Mouse (Mus musculus): Measurements from ENCODE around the gene Gm12216. TPM values are rescaled to one million over a fixed set of nuclear protein-coding genes. Genes with fewer than 3 reads are reported as not detected.

Gene Gm12216
- polyA plus RNA-seq, 1 experiment from 2014 or later, result 1.9 TPM

DNA sequence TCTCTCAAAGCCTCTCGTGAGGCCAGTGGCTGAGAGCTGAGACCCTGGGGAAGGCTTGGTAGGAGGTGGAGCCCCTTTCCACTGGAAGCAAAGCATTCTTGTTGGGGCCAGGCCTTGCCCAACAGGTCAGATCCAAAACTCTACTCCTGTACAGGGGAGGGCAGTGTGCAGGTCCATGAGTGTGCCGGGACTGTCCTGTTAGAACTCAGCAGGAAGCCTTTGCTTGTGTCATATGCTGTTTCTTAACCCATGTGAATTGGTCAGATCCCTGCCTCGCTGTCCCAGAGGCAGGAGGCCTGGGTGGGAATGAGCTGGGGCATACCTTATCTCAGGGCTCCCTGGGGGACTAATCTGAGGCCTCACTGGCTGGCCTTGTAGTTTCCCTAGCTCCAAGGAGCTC, 78.8 kb downstream of the Gm12216 start:
- no peak for ATAC-seq (ENCODE audit: low FRiP score, low TSS enrichment)
- DNase-seq (ENCODE audit: low spot score), result no peak
- no peak overlapping the region for H3K27ac ChIP-seq (replicated peaks)
- H3K9me3 ChIP-seq (ENCODE audit: control insufficient read depth, low read length), result no peaks in the 10 kb centered on the region
- no peaks in the 10 kb centered on the region for H3K27me3 ChIP-seq (ENCODE audit: control insufficient read depth, insufficient read depth, low read length)
- peaks cover 13% of the 10 kb centered on the region; the same call in 1 of the 2 replicates for H3K36me3 ChIP-seq (ENCODE audit: control insufficient read depth, insufficient read depth, low read length)
- no peak overlapping the region for H3K4me3 ChIP-seq (ENCODE audit: low read depth, low read length)
- H3K9ac ChIP-seq (ENCODE audit: low read length), result no peak overlapping the region
- no peaks in the 10 kb centered on the region for H3K4me1 ChIP-seq (replicated peaks; ENCODE audit: control insufficient read depth, insufficient read depth)
- TF ChIP-seq CTCF (IDR thresholded peaks at IDR 0.05; ENCODE audit: low read depth) (no peak), EP300 (optimal IDR thresholded peaks at IDR 0.05) (no peak)
- no peak overlapping the region for H3K4me2 ChIP-seq (replicated peaks; ENCODE audit: low read depth)
- WGBS, result 76% methylated on average over 3 of the region's 3 CpGs

DNA sequence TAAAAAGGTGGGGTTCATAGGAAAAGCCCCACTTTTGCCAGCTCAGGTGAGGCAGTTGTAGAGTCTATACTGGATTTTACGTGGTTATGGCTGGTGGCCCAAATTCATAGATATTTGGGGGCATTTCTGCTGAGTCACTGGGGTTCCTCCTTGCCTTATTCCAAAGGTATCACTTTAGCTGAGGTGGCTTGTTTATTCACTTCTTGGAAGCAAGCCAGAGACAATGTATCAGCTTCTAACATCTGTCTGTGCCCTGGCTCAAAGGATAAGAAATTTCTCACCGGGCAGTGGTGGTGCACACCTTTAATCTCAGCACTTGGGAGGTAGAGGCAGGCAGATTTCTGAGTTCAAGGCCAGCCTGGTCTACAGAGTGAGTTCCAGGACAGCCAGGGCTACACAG, 79.2 kb downstream of the Gm12216 start:
- Histone ChIP-seq H3K4me2 (replicated peaks; ENCODE audit: low read depth) (no peak overlapping the region), H3K36me3 (ENCODE audit: control insufficient read depth, insufficient read depth, low read length) (peaks cover 13% of the 10 kb centered on the region; the same call in 1 of the 2 replicates), H3K27me3 (ENCODE audit: control insufficient read depth, insufficient read depth, low read length) (no peaks in the 10 kb centered on the region), H3K9me3 (ENCODE audit: control insufficient read depth, low read length) (no peaks in the 10 kb centered on the region), H3K4me3 (ENCODE audit: low read depth, low read length) (no peak overlapping the region), H3K4me1 (replicated peaks; ENCODE audit: control insufficient read depth, insufficient read depth) (no peaks in the 10 kb centered on the region), H3K27ac (replicated peaks) (no peak overlapping the region), H3K9ac (ENCODE audit: low read length) (no peak overlapping the region)
- 46% methylated on average over 2 of the region's 2 CpGs for WGBS
- ATAC-seq (ENCODE audit: low FRiP score, low TSS enrichment), result no peak
- TF ChIP-seq EP300 (optimal IDR thresholded peaks at IDR 0.05) (no peak), CTCF (IDR thresholded peaks at IDR 0.05; ENCODE audit: low read depth) (no peak)
- no peak for DNase-seq (ENCODE audit: low spot score)

DNA sequence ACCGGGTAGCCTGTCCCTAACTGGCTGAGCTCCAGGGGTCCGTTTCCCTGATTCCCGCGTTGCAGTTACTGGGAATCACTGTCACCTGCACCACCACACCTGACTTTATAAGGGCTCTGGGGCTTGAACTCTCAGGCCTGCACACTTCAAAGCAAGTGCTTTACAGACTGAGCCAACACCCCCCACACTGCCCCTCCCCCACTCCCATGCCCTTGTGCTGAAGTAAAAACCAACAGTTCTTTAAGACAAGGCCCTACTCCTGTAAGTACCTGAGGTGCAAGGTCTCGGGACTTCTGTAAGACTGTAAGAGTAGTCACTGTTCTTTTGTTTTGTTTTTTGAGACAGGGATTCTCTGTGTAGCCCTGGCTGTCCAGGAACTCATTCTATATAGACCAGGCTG, 80.6 kb downstream of the Gm12216 start:
- 79% methylated on average over 5 of the region's 5 CpGs for WGBS
- DNase-seq (ENCODE audit: low spot score) (no peak), ATAC-seq (ENCODE audit: low FRiP score, low TSS enrichment) (no peak)
- Histone ChIP-seq H3K9me3 (ENCODE audit: control insufficient read depth, low read length) (no peaks in the 10 kb centered on the region), H3K4me3 (ENCODE audit: low read depth, low read length) (no peak overlapping the region), H3K36me3 (ENCODE audit: control insufficient read depth, insufficient read depth, low read length) (peaks cover 18% of the 10 kb centered on the region; the same call in 1 of the 2 replicates), H3K4me1 (replicated peaks; ENCODE audit: control insufficient read depth, insufficient read depth) (no peaks in the 10 kb centered on the region), H3K9ac (ENCODE audit: low read length) (no peak overlapping the region), H3K27me3 (ENCODE audit: control insufficient read depth, insufficient read depth, low read length) (no peaks in the 10 kb centered on the region), H3K27ac (replicated peaks) (no peak overlapping the region), H3K4me2 (replicated peaks; ENCODE audit: low read depth) (no peak overlapping the region)
- TF ChIP-seq CTCF (IDR thresholded peaks at IDR 0.05; ENCODE audit: low read depth) (no peak), EP300 (optimal IDR thresholded peaks at IDR 0.05) (no peak)

DNA sequence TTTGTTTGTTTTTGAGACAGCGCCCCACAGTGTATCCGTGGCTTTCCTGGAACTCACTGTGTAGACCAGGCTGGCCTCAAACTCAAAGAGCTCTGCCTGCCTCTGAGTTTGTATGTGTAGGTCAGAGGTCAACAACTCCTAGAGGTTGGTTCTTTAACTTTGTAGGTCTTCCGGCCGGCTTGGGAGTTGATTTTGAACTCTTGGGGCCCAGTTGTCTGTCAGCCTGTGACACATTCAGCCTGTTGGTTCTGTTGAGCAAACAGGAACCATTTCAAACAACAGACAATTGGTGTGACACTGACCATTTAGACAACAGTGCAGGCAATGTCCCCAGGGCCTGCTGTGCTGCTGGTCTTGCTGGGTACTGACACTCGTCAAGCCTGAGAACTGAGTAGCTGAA, 81.3 kb downstream of the Gm12216 start:
- Histone ChIP-seq H3K4me3 (ENCODE audit: low read depth, low read length) (no peak overlapping the region), H3K9ac (ENCODE audit: low read length) (no peak overlapping the region), H3K36me3 (ENCODE audit: control insufficient read depth, insufficient read depth, low read length) (peaks cover 18% of the 10 kb centered on the region; the same call in 1 of the 2 replicates), H3K4me1 (replicated peaks; ENCODE audit: control insufficient read depth, insufficient read depth) (no peaks in the 10 kb centered on the region), H3K27me3 (ENCODE audit: control insufficient read depth, insufficient read depth, low read length) (no peaks in the 10 kb centered on the region), H3K27ac (replicated peaks) (no peak overlapping the region), H3K4me2 (replicated peaks; ENCODE audit: low read depth) (no peak overlapping the region), H3K9me3 (ENCODE audit: control insufficient read depth, low read length) (no peaks in the 10 kb centered on the region)
- ATAC-seq (ENCODE audit: low FRiP score, low TSS enrichment), result no peak
- TF ChIP-seq CTCF (IDR thresholded peaks at IDR 0.05; ENCODE audit: low read depth) (no peak), EP300 (optimal IDR thresholded peaks at IDR 0.05) (no peak)
- DNase-seq (ENCODE audit: low spot score), result no peak
- 67% methylated on average over 5 of the region's 5 CpGs for WGBS

DNA sequence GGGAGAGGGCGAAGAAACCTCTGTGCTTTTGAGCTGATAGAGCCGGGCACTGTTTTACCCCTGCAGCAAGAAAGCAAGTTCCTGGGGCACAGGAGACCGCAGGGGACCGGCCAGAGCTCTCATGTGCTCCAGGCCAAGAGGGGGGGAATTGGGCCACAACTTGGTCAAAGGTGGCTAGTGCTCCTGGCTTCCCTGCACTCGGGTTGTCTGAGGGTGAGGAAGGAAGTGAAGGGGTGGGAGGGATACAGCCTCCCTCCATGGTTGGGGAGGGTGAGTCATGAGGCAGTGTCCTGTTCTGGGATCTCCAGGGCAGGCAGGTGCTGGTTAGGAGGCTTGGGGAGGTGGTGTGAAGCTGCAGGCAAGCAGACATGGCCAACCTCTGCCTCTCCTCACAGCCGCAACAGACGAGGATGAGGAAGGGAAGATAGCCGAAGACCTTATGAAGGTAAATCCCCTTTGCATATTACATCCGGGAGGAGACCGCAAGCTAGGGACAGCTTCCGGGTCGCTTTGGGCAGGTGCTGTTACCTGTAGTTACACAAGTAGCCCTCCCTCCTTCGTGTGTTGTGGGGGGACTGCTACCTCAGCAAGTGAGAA, 84.3 kb downstream of the Gm12216 start:
- H3K4me2 ChIP-seq (replicated peaks; ENCODE audit: low read depth), result no peak overlapping the region
- ATAC-seq (ENCODE audit: low FRiP score, low TSS enrichment), result no peak
- H3K27me3 ChIP-seq (ENCODE audit: control insufficient read depth, insufficient read depth, low read length), result no peaks in the 10 kb centered on the region
- TF ChIP-seq CTCF (IDR thresholded peaks at IDR 0.05; ENCODE audit: low read depth), result no peak
- no peak for TF ChIP-seq EP300 (optimal IDR thresholded peaks at IDR 0.05)
- H3K36me3 ChIP-seq (ENCODE audit: control insufficient read depth, insufficient read depth, low read length), result peaks cover 18% of the 10 kb centered on the region; the same call in 1 of the 2 replicates
- H3K9ac ChIP-seq (ENCODE audit: low read length), result no peak overlapping the region
- DNase-seq (ENCODE audit: low spot score), result no peak
- H3K4me1 ChIP-seq (replicated peaks; ENCODE audit: control insufficient read depth, insufficient read depth), result no peaks in the 10 kb centered on the region
- no peak overlapping the region for H3K4me3 ChIP-seq (ENCODE audit: low read depth, low read length)
- H3K27ac ChIP-seq (replicated peaks), result no peak overlapping the region
- no peaks in the 10 kb centered on the region for H3K9me3 ChIP-seq (ENCODE audit: control insufficient read depth, low read length)
- WGBS, result 88% methylated on average over 13 of the region's 13 CpGs

DNA sequence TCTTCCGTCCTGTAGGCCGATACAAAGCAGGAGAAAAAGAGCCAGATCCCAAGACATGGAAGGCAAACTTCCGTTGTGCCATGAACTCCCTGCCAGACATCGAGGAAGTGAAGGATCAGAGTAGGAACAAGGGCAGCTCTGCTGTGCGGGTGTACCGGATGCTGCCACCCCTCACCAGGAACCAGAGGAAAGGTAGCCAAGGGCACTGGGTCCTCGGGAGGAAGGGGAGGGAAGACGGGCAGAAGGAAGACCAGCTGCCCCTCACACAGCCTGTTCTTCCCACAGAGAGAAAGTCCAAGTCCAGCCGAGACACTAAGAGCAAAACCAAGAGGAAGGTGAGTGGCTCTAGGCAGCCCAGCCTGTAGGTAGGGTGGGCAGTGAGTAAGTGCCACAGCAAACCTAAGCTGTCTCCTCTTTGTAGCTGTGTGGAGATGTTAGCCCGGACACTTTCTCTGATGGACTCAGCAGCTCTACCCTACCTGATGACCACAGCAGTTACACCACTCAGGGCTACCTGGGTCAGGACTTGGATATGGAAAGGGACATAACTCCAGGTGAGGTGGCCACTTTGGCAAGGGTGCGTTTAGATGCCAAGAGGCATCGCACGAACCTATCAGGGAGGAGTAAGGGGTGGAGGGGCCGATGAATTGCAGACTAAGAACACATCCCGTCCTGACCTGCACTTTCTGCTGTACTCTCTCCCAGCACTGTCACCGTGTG, 85.3 kb downstream of the Gm12216 start:
- Histone ChIP-seq H3K27me3 (ENCODE audit: control insufficient read depth, insufficient read depth, low read length) (no peaks in the 10 kb centered on the region), H3K9me3 (ENCODE audit: control insufficient read depth, low read length) (no peaks in the 10 kb centered on the region), H3K9ac (ENCODE audit: low read length) (no peak overlapping the region), H3K4me1 (replicated peaks; ENCODE audit: control insufficient read depth, insufficient read depth) (0 out of 2 replicates have a peak, but pooled peaks cover 3% of the 10 kb centered on the region), H3K4me3 (ENCODE audit: low read depth, low read length) (no peak overlapping the region), H3K27ac (replicated peaks) (no peak overlapping the region), H3K36me3 (ENCODE audit: control insufficient read depth, insufficient read depth, low read length) (peaks cover 18% of the 10 kb centered on the region; the same call in 1 of the 2 replicates), H3K4me2 (replicated peaks; ENCODE audit: low read depth) (no peak overlapping the region)
- DNase-seq (ENCODE audit: low spot score), result no peak
- no peak for ATAC-seq (ENCODE audit: low FRiP score, low TSS enrichment)
- WGBS, result 93% methylated on average over 16 of the region's 16 CpGs
- no peak for TF ChIP-seq EP300 (optimal IDR thresholded peaks at IDR 0.05)
